Mouse (Mus musculus) left cerebral cortex, postnatal 14 days (tissue): ENCODE measurements at regions not wholly inside any gene's neighbourhood (a gene's known extent, or its start where the extent isn't known, plus 50 kb on each side); places are given as distances from the start of the nearest gene placed in this dataset.
A peak's percentile ranks its signal among the peaks of the same experiment; 100 is the strongest.

Experiments used
- DNase-seq, 2 experiments: peaks; one replicate each; pipeline ENCODE4 v3.0.0; 2021 to 2022; ENCODE audit warnings: low spot score in 2 of 2, mixed read lengths in 1 of 2
- intact Hi-C: fragments of 180-260 bp; cut with DNase I; formaldehyde crosslinking; loops from one replicate; pipeline ENCODE4 v1.15.1; 2025

DNA sequence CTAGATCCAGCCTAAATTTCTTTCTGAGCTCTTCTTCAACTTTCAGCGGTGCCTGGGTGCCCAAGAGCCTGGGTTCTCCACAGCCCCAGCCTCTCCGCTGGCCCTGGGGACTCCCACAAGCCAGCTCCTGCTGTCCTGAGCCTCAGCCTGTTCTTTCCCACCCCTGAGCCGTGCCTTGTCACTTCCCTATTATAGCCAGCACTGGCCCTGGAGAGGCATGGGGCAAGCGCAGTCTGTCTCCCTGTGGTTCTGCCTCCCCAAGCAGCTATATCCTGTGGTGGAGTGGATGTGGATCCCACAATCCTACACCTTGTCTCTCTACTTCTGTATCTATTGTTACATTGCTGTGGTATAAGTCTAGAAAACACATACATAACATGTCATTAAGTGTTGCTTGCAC lies 128.6 kb upstream of the Hgf start:
- no peak for DNase-seq
- intact Hi-C loops: no loop called here

DNA sequence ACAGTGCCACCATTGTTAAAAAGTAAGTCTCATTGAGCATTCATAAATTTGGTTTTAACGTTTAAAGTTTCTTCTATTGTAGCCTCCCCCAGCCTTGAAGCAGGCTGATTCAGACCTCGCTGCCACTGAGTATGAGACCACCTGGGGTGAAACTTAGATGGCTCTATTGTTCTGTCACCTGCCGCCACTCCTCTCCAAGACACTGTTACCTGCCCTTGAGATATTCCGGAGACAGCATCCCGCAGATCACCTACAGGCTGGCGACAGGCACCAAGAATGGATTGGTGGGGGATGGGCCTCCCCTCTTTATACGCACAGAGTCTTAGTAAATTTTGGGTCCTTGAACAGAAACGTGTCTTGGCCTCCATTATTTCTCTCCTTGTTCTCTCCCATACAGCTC lies 128.0 kb upstream of the Hgf start:
- no peak for DNase-seq
- intact Hi-C loops: no loop called here

DNA sequence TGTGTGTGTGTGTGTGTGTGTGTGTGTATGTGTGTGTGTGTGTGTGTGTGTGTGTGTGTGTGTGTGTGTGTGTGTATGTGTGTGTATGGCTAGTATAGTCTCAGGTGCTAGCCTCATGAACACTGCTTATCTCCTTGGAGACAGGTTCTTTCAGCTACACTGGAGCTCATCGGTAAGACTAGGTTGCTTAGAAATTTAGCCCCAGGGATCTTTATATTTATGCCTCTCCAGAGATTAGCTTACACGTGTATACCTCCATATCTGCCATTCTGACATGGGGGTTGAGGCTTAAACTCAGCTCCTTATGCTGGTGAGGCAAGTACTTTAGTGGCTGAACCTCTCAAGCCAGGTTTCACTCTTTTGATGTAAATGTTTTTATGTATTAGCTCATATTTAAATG lies 127.0 kb upstream of the Hgf start:
- DNase-seq: no peak
- intact Hi-C loops: no loop called here

DNA sequence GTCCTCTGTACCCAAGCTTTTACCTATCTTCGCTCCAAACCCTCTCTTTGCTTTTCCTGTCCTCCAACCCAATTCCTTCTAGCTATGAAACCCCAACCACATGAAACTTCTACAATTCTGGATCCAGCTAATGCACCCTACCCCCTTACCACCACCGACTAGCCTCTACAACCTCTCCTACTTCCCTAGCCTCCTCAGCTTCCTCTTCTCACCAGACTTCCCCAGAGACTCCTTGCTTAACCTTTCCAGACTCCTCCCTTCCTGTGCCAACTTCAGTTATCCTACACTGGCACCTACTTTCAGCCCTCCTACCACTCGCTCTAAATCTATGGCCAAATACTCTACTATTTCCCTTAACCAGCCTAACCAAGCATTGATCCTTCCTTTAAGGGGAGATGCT lies 118.7 kb upstream of the Hgf start:
- intact Hi-C loops: no loop called here
- no peak for DNase-seq

DNA sequence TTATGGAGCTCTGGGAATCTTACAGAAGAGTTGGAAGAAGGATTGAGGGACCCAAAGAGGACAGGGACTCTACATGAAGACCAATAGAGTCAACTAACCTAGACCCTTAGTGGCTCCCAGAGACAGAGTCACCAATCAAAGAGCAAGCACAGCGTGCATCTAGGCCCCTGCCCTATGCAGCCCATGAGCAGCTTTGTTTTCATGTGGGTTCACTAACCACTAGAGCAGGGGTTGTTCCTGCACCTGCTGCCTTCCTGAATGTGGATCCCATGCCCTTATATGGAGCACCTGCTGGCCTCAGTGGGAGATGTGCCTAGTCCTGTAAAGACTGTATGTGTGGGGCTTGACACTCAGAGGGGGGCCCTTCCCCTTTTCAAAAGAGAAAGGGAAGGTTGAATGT lies 108.2 kb upstream of the Hgf start:
- intact Hi-C loops: no loop called here
- DNase-seq: no peak

DNA sequence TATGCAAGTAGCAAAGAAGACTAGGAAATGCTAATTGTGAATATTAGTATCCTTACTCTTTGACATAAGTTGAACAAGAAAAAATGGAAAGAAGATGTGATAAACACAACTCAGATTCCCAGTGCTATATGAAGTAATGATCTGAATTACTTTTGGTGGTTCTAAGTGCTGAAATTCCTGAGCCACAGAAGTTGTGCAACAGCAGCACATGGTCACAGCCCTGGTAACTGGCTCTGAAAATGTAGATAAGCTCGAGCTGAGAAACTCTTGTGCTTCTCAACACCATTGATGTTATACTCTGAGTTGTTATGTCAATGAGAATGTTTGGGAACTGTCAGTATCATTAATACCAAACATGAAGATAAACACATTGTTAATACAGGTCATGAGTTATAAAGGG lies 106.3 kb upstream of the Hgf start:
- no peak for DNase-seq
- intact Hi-C loops: no loop called here

DNA sequence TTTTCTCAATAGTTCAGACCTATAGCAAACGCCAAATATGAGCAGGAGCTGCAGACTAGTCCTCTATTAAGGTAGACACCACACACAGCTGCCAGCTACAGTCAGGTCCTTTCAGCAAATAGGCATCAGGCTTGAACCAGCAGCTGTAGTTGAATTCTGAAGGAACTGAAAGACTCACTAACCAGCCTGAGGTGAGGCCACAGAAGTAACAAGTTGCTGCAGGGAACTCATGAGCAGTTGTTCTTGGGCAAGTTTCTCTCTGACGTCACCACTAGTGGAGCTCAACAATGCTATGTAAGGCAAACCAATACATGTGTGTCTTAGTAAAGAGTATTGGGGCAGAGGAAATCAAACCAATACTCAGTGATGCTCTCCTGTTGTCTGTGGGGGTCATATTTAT lies 91.5 kb upstream of the Hgf start:
- DNase-seq: no peak
- intact Hi-C loops: no loop called here

DNA sequence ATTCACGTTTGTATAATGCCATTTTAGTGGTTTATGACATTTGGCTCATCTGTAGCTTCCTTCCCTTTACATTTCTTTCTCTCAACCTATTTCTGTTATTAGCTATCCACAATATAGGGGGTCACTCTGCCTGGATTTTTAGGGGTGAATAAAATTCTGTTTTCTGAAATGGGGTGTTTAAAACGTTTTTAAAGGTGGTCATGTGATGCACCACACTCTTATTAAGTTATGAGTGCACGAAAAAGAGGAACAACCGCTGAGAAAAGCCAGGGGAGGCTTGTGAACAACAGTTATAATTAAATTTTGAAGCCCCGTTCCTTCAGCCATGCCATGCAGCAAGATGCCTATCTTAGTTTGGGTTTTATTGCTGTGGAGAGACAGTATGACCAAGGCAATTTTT lies 87.0 kb upstream of the Hgf start:
- DNase-seq: no peak
- intact Hi-C loops: no loop called here

DNA sequence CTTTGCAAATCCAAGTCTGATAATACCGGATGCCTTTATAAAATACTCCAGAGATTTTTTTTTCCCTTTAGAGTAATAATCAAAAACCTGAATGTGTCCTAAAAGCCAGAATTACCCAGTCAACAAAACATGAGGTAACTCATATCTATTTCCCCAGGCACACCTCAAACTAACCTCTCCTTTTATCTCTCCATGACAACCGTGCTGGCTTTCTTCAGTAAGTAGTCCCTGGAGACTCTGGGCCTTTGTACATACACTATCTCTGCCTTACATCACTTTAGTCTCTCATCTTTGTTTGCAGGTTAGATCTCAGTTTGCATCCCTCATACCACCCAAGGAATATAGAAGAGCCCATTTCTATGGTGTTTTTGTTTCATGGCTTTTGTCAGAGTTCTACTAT lies 84.7 kb upstream of the Hgf start:
- no peak for DNase-seq
- intact Hi-C loops: no loop called here

DNA sequence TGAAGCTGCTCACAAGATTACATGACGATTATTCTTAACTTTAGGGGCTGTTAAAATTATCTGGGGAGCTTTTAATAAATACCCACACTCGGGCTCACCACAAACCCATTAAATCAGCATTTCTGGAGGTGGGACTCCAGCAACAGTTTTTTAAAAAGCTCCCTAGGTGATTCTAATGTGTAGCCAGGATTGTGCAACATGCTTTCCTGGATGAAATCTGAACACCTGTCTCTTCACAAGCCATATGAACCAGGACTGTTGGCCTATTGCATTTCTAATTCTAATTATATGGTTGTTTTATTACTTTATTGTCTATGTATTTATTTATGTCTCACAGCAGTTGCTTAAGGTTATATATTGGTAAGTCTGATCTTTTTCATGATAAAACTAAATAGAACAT lies 84.1 kb upstream of the Hgf start:
- no peak for DNase-seq
- intact Hi-C loops: no loop called here

DNA sequence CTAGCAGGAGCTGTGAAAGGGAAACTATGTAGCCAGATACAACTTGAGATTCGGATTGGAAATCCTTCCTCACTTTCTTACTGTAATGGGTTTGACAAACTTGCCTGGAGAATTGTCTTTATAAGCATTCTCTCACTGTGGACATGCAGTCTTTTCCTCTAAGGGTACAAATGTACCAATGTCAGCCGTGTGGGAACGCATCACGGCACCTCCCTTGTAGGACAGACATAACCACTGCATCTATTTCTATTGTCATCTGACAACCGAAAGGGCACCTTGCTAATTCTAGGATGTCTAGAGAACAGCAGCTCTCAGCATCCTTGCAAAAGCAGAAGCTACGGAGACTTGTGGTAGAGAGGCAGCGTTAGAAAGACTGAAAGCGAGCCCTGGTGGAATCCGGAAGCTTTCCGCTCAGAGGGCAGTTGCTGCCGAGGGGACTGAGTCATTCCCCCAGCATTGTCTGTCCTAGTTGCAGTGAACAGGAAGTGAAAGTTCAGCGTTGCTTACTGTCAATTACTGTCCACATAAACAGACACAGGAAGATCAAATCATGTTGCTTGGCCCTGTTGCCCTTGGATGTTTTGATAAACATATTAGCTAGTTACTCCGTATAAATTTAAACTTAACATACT lies 83.5 kb upstream of the Hgf start:
- peak; percentile 20 to 34 for DNase-seq
- intact Hi-C loops: no loop called here

DNA sequence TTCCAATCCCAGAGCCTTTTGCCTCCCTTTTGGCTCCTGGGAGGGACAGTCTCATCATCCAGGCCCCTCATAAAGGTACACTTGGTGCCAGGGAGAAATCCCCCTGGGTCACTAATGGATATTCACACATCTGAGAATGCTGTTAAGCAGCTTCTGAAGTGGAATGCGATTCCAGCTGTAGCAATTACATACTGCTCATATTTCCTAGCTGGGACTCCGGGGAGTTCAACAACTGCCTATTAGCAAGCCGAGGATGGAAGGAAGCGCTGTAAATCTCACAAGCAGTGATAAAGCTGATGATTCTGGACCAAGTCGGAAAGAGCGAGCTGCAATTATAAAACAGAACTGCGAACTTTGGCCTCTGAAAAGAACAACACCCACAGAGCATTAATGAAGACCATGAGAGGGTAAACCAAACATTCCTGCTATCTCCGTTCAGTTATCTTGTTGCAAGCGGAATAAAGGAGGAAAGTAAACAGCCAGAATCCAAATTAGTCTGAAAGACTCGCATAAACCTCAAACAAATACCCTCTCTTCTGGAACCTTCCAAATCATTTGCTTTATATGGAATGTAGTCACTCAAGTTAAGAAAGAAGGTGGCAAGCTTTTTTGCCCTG lies 82.8 kb upstream of the Hgf start:
- intact Hi-C loops: no loop called here
- DNase-seq: no peak

DNA sequence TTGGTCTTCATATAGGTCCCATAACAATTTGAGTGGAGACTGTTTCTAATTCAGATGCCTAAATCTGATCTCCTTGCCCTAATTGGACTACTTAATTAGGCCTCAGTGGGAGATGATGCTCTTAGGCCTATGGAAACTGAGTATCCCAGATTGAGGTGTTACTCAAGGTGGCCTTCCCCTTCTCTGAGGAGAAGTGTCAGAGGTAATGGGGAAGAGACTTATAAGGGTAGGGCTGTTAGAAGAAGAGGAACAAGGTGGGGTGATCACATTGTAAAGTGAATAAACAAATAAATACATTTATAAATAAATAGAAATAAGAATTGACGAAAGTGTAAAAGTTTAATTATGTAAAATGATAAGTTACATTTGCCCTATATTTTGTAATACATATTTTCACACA lies 65.3 kb upstream of the Hgf start:
- intact Hi-C loops: no loop called here
- no peak for DNase-seq

DNA sequence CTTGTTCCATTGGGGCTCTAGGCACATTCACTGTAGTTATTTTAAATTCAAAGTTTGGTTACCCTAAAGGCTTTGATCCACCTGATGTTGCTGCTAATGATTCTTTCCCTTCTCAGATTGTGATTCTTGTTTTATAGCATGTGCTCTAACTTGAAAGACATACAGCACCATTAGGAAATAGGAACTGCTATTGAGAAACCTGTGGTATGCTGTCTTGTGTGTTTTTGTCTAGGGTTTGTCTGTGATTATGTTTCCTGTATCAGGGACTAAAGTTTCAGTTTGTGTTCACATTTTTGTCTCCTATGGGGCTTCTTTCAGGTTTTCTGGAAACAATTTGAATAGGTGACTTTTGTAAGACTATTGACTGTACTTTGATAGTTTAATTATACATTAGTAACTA lies 63.5 kb upstream of the Hgf start:
- intact Hi-C loops: no loop called here
- DNase-seq: no peak

DNA sequence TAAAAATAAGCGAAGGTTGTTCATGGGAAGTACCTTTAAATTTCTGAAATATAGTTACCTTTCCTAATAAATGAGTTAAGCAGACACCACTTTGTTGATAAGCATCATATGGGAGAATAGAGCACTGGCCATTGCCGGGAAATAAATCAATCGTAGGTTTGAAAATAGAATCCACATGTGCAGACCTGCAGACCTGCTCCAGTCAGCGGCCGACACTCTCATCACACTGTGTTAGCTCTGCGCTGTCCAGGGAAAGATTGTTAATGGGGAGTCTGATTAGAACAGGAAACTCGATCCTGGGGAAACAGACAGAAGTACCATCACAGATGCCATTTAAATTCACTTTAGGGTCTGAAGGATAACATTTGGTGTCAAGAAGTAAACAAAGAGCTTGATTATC lies 53.4 kb upstream of the Hgf start:
- intact Hi-C loops: no loop called here
- no peak for DNase-seq
